Mouse (Mus musculus): ENCODE measurements around the gene Sympk.
"Not testable (repeated sequence)": the region's sequence is repeated elsewhere in the genome, so short reads cannot be mapped to it uniquely, and the experiment has no call there.

Gene Sympk

DNA sequence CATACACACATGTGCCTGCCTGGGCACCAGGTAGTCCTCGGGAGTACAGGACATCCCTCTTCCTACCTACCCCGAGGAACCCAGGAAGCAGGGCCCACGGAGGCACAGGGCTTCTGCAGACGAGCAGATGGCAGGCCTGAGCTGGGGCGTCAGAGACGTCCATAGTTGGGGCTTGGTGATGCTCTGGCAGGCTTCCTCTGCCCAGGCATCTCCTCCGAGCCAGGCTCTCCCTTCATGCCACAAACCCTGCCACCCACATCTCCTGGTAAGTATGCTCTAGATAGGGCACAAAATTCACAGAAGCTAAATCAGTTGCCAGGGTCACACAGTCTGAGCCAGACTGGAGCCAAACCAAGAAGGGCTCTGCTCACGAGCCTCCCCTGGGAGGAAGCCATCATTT lies 26.0 kb downstream of the Sympk start:
- in situ Hi-C loops (cut with MboI, MseI): no loop called here

DNA sequence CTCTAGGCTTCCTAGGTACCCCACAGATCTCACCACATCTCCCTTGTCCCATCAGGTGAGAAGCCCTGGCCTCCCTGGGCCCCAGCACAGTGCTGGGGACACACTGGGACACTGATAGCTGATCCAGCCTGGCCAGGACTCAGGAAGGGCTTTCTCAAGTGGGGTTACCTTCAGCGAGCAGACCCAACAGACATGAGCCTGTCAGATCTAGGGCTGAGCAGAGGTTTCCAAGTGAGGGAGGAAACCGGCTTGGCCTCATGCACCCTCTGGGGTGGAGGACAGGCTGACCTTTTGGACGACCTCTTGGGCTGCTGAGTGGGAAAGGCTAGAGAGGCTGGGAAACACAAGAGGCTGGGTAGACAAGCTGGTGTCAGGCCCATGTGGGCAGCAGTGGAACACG lies 27.0 kb downstream of the Sympk start:
- in situ Hi-C loops (cut with MboI, MseI): no loop called here

DNA sequence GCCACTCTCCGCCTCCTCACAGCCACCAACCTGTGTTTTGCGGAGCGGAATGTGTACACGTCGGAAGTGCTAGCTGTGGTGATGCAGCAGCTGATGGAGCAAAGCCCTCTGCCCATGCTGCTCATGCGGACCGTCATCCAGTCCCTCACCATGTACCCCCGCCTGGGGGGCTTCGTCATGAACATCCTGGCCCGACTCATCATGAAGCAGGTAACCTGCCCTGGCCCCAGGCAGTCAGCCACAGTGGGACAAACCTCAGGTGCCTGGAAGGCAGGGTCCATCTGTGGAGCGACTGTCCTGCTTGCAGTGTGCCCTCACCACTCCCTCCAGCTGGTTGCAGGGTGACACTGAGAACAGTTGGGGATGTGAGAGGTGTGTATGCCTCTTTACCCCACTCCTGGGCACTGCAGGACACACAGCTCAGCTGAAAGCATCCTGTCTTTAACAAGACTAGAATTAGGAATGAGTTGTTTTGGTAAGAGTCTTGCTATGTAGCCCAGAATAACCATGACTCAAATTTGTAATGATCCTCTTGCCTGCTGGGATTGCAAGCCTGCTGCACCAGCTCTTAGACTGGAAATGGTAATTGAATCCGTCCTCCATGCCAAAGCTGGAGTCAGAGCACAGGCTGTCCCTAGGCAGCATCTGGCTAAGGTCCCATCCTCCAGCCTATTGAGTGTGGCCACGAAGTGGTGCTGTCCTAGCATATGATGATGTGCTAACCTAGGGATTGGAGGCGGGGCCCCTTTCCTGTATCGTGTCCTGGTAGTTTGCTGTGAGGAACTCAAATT lies 28.4 kb downstream of the Sympk start:
- in situ Hi-C loops (cut with MboI, MseI): no loop called here

DNA sequence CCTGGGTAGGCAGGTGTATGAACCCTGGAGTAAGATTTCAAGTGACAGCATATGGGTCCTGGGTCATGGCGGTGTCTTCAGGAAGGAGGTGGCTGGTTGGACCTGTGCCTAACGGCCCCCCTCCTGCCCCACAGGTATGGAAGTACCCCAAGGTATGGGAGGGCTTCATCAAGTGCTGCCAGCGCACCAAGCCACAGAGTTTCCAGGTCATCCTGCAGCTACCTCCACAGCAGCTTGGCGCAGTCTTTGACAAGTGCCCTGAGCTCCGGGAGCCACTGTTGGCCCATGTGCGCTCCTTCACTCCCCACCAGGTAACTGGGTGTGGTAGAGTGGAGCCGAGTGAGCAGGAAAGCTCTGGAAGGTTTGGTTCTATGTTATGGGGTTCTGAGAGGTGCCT lies 29.0 kb downstream of the Sympk start:
- in situ Hi-C loops (cut with MboI, MseI): no loop called here

DNA sequence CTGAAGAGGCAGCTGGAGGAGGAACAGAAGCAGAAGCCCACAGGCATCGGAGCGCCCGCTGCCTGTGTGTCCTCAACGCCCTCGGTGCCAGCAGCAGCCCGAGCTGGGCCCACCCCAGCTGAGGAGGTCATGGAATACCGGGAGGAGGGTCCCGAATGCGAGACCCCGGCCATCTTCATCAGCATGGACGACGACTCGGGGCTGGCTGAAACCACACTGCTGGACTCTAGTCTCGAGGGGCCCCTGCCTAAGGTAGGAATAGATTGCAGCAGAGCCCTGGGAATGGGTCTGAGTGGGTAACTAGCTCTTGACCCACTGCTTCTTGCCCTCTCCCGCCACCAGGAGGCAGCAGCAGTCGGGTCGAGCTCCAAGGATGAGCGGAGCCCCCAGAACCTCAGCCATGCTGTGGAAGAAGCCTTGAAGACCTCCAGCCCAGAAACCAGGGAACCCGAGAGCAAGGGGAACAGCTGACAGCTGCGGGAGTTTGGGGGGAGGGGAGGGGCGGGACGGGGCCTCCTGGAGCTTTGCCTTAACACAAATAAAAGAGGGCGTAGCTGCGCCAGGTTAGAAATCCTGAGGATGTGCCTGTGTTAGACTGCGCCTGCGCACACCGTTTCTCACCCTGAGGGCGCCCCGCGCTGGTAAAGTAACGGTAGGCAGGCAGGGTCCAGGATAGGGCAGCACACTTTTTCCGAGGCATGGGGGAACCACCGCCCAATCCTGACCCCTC lies 30.0 kb downstream of the Sympk start, which contains the start of gene Rsph6a:
Gene Rsph6a (plus strand): TSS at position 644 of the 730 bp plus-strand sequence.
- in situ Hi-C loops (cut with MboI, MseI): no loop called here

DNA sequence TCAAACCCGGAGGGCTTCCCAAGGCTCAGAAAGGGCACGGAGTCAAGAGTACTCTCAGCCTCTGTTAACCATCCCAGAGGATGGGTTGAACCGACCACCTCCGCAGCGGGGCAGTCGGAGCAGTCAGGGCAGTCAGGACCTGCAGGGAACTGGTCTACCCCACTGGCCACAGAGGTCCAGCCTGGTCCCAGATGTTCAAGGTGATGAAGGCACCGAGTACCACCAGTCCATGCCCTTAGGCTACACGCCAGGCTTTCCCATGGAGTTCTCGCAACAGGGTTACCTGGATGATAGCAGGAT lies 30.6 kb downstream of the Sympk start:
- in situ Hi-C loops (cut with MboI, MseI): no loop called here

DNA sequence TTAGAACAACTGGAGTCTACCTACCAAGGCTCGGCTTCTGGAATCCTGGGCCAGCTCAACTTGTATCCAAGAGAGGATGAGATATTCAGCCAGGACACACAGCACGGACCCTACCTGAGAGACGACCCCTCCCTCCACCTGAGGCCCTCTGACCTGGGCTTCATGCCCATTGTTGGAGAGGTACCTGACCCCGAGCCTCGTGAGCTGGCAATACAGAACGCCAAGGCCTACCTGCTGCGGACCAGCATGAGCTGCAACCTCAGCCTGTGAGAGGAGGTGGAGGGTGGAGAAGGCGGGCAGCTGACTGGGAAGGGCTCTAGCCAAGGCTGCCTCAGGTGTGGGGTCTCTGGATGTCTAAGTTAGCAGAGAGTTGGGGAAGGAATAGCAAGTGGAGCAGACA lies 30.9 kb downstream of the Sympk start:
- in situ Hi-C loops (cut with MboI, MseI): no loop called here

DNA sequence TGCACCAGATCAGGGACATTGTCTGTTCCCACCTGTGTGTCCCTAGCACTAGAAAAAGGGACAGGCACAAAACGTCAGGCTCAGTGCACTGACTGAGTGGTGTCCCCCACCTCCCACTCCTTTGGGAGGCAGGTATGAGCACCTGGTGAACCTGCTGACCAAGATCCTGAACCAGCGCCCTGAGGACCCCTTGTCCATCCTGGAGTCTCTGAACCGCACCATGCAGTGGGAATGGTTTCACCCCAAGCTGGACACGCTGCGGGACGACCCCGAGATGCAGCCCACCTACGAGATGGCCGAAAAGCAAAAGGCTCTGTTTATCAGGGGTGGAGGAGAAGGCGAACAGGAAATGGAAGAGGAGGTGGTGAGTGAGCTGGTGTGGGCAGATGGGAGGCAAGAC lies 33.2 kb downstream of the Sympk start:
- in situ Hi-C loops (cut with MboI, MseI): no loop called here

DNA sequence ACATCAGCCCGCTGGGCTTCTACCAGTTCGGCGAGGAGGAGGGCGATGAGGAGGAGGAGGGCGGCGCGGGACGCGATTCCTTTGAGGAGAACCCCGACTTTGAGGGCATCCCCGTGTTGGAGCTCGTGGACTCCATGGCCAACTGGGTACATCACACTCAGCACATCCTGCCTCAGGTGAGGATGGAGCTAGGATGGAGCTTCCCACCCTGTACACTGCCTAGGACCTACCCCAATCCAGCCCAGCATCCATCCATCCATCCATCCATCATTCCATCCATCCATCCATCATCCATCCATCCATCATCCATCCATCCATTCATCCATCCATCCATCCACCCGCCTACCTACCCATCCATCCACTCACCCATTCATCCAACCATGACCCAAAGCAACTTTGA lies 41.7 kb downstream of the Sympk start:
- in situ Hi-C loops (cut with MboI, MseI): no loop called here

DNA sequence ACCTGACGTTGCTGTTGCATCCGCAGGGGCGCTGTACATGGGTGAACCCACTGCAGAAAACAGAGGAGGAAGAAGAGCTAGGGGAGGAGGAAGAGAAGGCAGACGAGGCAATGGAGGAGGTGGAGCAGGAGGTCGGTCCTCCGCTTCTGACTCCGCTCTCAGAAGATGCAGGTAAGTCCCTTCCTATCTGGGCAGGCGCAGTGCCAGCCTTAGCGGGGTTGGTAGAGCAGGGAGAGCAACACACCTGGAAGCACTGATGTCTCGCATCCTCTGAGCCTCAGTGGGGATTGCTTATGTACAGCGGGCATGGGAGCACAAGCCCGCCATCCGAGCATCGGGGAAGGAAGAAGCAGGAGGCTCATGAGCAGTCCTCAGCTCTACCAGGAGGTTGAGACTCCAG lies 42.9 kb downstream of the Sympk start:
- in situ Hi-C loops (cut with MboI, MseI): no loop called here

DNA sequence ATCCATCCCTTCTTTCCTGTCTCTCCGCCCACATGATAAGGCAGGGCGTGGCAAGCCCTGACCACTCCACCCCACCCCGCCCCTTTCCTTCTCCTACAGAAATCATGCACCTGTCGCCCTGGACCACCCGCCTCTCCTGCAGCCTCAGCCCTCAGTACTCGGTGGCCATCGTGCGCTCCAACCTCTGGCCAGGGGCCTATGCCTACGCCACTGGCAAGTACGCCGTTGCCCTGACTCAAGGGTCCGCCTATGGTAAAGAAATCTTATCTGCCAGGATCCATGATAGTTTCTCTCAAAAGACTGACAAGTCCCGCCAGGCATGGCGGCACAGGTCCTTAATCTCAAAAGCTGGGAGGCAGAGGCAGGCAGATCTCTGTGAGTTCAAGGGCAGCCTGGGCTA lies 43.8 kb downstream of the Sympk start:
- in situ Hi-C loops (cut with MboI, MseI): no loop called here

DNA sequence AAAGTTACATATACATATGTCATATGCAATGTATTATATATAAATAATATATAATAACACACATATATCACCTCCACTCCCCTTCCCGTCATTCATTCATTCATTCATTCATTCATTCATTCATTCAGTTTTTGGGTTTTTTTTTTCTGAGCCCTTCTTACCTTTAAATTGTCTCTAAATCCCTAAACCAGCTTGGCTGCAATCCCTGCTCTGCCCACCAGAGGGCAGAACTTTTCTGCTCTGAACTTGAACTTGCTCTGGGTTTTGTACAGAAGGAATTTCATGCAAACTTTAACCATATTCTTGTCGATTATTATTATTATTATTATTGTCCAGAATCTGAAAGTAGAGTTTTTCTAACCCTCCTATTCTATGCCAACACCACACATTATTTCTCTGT lies 44.5 kb downstream of the Sympk start:
- in situ Hi-C loops (cut with MboI, MseI): no loop called here

DNA sequence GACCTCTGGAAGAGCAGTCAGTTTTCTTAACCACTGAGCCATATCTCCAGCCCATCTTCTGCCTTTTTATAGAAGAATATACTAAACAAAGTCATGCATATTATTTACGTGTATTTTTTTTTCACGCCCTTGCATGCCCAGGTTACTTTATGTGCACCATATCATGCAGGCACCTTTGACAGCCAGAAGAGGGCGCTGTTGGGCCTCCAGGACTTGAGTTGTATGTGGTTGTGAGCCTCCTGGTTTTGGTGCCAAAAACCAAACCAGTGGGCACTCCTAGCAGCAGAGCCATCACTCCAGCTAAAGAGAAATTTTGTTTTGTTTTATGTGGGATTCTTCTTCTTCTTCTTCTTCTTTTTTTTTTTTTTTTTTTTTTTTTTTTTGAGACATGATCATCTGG lies 45.3 kb downstream of the Sympk start:
- in situ Hi-C loops (cut with MboI, MseI): no loop called here

DNA sequence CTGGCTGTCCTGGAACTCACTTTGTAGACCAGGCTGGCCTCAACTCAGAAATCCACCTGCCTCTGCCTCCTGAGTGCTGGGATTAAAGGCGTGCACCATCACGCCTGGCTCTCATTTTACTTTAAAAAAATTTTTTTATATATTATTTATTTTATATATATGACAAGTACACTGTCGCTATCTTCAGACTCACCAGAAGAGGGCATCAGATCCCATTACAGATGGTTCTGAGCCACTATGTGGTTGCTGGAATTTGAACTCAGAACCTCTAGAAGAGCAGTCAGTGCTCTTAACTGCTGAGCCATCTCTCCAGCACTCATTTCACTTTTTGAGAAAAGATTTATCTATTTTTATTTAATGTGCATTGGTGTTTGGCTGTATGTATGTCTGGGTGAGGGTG lies 46.8 kb downstream of the Sympk start:
- in situ Hi-C loops (cut with MboI, MseI): not testable (repeated sequence)

DNA sequence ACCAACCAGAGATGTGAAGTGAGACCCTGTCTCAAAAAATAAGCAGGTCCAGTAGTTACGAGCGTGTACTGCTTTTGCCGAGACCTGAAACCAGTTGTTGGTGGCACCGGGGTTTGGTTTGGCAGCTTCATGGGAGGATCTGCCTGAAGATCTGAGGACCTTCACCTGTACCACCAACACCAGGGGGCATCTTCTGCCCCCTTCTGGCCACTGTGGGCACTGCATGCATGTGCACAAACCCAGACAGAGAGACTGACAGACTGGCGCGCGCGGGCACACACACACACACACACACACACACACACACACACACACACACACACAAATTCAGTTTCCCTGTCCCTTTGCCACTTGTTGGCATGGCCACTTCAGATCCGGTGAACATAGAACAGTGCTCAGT lies 49.3 kb downstream of the Sympk start:
- in situ Hi-C loops (cut with MboI, MseI): no loop called here

DNA sequence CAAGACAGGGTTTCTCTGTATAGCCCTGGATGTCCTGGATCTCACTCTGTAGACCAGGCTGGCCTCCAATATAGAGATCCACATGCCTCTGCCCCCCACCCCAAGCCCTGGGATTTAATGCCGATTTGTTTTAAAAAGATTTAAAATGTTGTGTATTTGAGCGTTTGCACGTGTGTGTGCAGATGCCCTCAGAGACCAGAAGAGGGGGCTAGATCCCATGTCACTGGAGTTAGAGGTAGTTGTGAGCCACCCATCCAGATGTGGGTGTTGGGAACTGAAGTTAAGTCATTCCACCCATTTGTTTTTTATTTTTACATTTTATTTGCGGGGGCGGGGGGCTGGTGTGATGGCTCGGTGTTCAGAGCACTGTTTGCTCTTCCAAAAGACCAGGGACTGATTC lies 50.3 kb downstream of the Sympk start:
- in situ Hi-C loops (cut with MboI, MseI): no loop called here

DNA sequence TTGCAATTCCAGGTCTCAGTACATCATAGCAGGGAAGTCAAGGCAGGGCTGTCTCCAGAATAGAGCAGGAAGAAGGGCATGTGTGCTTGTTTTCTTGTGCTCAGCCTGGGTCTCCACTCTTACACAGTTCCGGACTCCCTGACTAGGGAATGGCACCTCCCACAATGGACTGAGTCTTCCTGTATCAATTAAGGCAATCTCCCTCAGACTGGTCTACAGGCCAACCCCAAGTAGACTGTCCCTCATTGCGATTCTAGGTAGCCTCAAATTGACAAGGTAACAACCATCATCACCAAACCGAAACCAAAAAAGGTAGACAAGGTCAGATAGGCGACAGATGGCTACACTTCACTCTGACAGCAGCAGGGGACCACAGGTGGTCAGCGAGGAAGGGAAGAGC lies 51.1 kb downstream of the Sympk start:
- in situ Hi-C loops (cut with MboI, MseI): no loop called here

DNA sequence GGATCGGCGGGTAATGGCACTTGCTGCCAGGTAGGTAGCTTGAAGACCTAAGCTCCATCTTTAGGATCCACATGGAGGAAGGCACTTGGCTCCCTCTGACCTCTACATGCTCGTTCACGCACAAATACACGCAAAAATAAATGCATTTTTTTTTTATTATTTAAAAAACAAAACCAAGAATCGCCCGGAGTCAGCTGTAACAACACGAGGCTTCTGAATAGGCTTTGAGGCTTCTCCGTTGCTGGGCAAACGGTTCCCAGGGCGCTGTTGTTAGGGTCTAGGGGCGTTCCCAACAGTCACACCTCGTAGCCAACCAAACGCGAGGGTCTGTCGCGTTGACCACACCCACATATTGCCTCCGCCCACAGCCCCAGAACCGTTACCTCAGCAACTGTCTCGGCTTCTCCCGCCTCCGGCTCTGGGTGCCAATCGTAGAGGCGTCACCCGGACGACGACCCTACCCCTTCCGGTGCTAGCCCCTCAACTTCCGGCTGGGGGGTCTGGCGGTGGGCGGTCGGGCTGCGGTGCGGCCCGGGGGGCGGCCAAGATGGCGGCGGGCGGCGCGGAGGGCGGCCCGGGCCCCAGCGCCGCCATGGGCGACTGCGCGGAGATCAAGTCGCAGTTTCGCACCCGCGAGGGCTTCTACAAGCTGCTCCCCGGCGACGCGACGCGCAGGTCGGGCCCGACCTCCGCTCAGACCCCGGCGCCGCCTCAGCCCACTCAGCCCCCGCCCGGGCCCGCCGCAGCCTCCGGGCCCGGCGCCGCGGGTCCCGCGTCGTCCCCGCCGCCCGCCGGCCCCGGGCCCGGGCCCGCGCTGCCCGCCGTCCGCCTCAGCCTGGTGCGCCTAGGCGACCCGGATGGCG lies 51.8 kb downstream of the Sympk start, which contains the start of gene Dmwd:
Gene Dmwd (plus strand): TSS at position 505 of the 863 bp plus-strand sequence.
- in situ Hi-C loops (cut with MboI, MseI): no loop called here

DNA sequence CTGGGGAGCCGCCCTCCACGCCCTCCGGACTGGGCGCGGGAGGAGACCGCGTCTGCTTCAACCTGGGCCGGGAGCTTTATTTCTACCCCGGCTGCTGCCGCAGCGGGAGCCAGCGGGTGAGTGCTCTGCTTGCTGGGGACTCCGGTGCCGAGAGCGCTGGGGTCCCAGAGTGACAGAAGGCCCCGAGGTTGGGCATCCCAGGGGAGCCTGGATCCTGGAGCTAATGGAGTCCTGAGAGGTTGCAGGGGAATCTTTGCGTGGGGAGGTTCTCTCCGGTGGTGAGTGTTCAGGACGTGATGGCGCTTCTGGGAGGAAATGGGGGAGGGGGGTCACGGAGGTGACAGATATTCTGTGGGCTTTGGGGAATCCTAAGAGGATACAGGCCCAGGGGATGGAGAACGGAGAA lies 52.4 kb downstream of the Sympk start:
- in situ Hi-C loops (cut with MboI, MseI): no loop called here

DNA sequence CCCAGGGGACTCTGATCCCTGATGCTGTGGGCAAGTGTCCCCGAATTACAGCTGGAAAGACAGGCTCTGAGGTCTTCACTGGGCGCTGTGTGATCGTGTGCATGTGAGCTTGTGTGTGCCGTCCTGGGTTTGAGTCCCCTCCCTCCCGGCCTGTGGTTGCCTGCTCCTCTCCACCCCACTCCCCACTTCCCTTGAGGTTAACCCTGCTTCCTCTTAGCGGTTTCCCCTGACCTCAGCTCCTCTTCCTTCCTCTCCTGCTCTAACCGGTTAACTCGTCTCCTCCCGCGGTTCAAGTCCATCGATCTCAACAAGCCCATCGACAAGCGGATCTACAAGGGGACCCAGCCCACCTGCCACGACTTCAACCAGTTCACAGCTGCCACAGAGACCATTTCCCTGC lies 53.6 kb downstream of the Sympk start:
- in situ Hi-C loops (cut with MboI, MseI): no loop called here

DNA sequence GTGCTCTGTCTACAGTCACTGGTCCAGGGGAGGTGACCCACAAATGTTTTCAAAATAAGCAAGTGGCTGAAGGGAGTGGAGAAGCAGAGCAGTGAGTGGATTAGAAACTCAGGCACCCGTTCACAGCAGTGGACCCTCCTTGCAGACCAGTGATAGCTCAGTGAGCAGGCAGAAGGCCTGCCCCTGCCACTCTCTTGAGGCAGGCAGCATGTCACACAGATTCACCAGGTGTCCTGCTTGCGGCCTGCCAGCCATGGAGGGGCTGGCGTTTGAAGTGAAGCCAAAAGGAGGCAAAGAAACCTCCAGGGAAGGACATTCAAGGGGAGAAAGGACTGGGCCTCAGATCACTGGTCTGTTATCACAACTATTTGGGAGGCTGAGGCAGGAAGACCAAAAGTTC lies 54.6 kb downstream of the Sympk start:
- in situ Hi-C loops (cut with MboI, MseI): no loop called here

DNA sequence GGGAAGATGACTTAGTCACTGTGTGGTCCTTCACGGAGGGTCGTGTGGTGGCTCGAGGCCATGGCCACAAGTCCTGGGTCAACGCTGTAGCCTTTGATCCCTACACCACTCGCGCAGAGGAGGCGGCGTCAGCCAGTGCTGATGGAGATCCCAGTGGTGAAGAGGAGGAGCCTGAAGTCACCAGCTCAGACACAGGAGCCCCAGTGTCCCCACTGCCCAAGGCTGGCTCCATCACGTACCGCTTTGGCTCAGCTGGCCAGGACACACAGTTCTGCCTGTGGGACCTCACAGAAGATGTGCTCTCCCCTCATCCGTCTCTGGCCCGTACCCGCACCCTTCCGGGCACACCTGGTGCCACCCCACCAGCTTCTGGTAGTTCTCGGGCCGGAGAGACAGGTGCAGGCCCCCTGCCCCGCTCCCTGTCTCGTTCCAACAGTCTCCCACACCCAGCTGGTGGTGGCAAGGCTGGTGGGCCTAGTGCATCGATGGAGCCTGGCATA lies 56.3 kb downstream of the Sympk start:
- in situ Hi-C loops (cut with MboI, MseI): no loop called here
